Mouse (Mus musculus) frontal cortex, postnatal 36 days (tissue): ENCODE data around the gene Zkscan17.
"Not testable (repeated sequence)": the region's sequence is repeated elsewhere in the genome, so short reads cannot be mapped to it uniquely, and the experiment has no call there.

Experiments used
- DNase-seq, 2 experiments: peaks; one replicate each; pipeline ENCODE4 v3.0.0; 2022; ENCODE audit warnings: low spot score in 2 of 2

Gene Zkscan17

DNA sequence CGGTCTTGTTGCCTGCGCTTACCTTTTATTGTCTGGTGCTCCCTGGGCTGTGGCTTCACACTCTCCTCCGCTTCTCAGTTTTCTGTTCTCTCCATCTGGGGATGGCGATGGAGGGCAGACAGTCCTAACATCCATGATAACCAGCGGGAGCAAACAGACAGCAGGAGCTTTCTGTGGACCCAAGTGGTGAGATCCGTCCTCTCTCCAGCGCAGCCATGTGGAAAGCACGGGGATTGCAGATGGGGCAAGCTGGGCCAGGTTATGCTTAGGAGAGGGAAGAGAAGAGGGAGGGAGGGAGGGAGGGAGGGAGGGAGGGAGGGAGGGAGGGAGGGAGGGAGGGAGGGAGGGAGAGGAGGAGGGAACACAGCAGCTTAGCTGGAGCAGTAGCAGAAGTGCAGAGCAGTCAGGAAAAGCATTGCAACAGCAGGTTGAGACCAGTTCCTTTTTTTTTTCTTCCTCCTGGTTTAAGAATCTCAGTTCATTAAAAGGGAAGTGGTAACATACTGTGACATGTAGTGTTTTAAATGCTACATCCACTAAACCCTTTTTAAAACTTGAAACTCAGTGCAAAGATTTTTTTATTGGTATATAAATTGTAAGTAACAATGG lies at the start of gene Zkscan17:
Zkscan17 (minus strand) TSS at position 280 of the 609 bp plus-strand sequence.
- no peak for DNase-seq

DNA sequence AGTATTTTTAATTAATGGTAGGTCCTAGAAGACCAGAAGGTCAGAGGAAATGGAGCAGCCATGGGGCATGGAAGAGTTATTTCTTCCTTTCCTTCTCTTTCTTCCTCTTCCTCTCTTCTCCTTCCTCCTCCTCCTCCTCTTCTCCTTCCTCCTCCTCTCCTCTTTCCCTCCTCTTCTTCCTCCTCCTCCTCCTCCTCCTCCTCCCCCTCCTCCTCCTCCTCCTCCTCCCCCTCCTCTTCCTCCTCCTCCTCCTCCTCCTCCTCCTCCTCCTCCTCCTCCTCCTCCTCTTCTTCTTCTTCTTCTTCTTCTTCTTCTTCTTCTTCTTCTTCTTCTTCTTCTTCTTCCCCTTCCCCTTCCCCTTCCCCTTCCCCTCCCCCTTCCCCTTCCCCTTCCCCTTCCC lies 49.6 kb upstream of the Zkscan17 start, which contains the start of gene Olfr222:
Olfr222 (minus strand) TSS at position 101 of the 400 bp plus-strand sequence.
- not testable (repeated sequence) for DNase-seq

DNA sequence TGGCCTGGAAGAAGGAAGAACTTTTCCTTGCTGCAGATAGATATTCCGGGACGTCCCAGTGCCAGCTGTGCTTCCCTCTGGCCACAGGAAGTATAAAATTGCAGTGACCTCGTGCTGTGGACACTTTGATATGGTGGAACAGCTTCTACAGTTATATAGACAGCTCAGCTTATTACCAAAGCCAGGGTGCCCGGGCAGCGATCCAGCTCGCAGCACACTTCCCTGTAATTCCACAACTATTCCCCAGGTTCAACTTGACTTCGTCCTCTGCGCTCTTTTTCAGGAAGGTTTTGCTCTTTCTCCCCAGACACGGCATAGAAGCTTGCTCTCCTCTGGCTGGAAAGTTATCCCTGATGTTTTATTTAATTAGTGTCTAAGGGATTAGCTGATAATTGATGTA lies 49.2 kb upstream of the Zkscan17 start:
- DNase-seq, result no peak

DNA sequence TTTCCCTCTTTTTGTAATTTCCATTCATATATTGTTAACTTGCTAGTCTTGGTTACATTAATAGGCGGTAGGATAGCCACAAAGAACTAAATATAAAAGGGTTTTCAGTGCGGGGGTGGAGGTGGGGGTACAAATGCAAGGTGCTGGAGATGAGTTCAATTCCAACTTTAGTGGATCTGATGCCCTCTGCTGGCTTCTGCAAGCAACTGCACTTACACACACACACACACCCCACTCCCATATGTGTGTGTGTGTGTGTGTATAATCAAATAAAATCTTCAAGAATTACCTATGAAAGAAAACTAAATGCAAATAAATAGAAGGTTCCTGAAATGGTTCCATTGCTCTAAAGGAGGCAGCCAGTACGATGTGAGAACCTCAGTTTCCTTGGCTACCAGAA lies 42.8 kb upstream of the Zkscan17 start:
- no peak for DNase-seq

DNA sequence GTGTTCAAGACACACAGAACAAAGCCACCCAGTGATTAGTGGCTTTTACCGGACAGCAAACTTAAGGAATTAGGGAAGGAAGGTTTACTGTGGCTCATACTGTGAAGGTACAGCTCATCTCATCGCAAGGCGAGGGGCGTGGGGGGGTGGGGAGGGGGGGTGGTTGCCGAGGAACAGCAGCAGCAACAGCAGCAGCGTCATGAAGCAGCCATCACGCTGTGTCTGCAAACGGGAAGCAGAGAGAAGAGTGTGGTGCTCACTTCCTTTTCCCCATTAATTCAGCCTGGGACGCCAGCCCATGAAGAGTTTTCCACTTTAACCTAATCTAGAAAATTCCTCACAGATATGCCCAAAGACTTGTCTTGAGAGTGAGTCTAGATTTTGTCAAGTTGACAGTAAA lies 36.3 kb upstream of the Zkscan17 start:
- no peak for DNase-seq

DNA sequence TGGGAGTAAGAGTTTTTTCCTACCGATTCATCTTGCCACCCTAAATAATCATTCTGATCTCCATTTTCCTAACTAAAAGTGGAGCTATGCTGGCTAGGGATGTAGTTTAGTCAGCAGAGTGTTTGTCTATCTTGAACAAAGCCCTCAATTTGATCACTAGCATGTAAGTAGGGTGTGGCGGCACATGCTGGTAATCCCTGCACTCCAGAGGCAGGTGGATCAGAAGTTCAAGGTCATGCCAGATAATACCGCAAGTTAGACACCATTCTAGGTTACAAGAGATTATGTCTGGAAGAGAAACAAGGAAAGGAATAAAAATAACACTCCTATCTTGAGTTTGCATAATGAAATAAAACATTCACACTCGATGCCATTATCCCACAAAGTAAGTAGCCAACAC lies 35.8 kb upstream of the Zkscan17 start:
- DNase-seq, result no peak

DNA sequence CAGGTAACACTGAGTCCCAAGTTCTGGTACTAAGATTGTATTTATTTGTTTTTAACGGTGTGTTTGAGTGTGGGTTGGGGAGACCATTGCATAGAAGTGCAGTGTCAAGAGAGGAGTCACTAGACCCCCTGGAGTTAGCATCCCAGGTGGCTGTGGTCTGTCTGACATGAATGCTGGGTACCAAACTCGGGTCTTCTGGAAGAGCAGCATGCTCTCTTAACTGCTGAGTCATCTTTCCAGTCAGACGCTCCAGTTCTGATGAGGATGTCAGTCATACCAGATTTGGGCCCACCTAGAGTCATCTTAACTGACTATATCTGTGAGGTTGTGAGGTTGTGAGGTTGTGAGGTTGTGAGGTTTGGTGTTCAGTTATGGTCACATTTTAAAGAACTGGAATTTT lies 34.4 kb upstream of the Zkscan17 start:
- no peak for DNase-seq

DNA sequence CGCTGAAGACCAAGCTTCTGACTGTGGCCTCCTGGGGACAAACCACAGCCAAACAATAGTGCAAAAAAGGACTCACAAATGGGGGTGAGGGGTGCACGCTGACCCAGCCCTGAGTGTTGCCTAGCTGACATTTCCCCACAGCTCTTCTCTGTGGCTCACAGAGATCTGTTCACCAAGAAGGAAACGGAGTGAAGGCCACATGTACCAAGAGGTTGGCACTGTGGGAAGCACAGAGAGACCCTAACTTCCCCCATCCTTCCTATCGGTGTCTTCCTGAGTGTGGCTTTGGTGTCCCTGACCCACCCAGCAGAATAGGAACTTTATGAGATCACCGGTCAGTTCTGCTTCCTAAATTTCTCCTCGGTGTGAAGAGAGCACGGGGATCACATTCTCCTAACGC lies 28.0 kb upstream of the Zkscan17 start:
- no peak for DNase-seq

DNA sequence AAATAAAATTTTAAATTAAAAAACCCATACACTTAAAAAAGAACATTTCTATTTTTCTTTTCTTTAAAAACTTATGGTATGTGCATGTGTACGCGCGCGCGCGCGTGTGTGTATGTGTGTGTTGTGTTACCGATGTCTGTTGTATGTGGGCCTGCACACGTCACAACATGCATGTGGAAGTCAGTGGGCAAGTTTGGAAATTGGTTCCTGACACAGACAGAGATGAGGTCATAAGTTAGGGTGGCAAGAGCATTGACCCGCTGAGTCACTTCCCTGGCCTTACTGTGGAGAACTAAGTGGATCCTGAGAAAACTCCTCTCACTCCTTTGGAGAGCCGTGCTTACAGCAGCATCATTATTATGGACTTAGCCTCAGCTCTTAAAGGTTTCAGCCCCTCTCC lies 27.6 kb upstream of the Zkscan17 start:
- DNase-seq, result no peak

DNA sequence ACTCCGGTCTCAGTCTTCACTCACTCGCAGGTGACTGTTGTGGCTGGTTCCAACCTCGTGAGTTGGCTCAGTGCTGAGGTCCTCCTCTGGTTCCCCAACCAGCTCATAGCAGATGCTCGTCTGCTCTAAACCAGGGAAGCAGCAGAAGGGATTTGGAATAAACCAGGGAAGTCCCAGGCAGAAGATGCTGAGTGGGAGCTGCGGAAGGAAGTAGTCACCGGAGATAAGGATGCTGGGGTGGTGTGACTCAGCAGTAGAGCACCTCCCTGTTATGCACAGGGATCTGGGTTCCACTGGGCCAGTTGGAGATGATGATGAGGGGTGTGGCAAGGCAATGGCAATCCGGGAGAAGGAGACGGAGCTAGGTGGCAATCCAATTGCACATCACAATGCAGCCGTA lies 17.5 kb upstream of the Zkscan17 start:
- DNase-seq, result peak; percentile 18 to 29

DNA sequence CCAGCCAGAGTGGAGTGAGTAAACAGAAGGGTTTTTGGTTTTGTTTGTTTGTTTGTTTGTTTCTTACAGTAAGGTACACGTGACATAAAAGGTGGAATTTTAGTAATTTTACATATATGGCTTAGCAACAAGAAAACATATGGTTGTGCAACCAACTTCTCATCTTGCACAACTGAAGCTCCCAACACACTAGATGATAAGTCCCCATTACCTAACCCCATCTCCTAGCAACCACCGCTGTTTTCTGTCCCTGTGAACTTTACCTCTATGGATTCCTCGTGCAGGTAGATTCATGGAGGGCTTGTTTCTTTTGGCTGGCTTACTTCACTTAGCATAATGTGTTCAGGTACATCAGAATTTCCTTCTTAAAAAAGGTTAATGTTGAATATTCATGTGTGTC lies 16.8 kb upstream of the Zkscan17 start:
- DNase-seq, result no peak

DNA sequence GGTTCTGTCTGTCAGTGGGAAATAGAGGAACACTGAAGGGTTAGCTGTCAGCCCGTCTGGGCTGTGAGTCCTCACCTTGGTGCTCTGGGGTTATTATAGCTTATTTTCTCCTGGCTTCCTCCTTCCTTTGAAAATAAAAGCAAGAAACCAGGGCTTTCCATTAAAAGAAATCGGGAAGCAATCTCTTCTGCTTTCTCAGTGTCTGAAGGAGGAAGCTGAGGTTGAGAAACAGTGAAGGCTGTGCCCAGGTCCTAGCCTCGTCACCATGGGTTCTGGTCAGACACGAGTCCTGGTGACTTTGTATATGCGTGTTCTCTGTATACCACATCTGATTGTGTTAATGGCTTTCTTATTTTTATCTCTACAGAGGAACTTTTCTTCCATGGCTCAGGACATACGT lies 15.9 kb upstream of the Zkscan17 start:
- no peak for DNase-seq

DNA sequence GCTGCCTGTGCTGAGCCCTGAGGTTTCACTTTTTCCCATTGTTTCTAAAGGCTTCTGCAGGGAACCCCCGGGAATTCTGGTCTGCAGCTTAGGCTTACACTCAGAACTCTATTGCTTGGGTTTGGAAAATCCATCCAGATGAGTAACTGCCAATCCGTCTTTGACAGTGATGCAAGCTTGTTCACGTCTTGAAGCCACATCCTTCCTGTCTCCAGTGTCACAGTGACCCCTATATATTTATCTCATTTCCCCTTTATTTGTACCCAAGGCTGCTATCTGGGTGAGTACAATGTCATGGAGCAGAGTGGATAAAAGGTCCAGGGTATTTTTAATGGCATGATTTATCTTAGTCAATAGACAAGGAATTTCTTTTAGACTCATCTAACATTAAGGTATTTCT lies 14.8 kb upstream of the Zkscan17 start, which contains the start of gene Nlrp3:
Nlrp3 (plus strand) TSS at position 245 of the 400 bp plus-strand sequence.
- DNase-seq, result no peak

DNA sequence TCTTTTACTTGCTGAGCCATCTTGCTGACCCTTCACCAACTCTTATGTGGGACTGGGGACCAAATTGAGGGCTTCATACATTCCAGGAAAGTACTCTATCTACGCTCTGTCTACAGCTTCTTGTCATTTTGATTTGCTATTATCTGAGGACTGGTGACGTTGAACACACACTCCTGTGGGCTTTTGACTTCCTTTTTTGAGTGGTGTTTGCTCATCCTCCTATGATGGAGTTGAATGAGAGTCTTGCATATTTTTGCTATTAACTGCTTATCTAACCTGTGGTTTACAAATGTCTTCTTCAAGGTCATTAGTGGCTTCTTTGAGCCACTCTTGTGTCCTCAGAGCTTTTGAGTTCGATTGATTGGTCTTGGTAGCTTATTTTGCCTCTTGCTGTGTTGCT lies 13.6 kb upstream of the Zkscan17 start:
- DNase-seq, result no peak

DNA sequence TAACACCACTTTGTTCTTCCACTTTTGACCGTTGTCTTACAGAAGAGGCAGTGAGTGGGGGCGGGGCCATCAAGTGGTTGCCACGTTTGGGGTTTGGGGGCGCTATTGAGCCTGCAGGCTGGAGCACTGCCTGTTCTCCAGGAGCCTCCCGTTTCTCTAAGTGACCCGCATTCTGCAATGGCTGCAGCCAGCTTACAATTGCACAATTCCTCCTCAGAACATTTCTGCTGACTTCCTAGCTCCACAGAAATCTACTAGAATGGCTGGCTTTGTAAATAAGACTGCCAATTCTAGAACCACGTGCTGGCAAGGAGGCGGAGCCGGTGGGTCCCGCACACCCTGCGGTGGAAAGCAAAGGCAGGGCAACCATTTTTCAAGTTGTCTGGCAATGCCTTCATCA lies 11.8 kb upstream of the Zkscan17 start:
- DNase-seq, result peak; percentile 28 to 36

DNA sequence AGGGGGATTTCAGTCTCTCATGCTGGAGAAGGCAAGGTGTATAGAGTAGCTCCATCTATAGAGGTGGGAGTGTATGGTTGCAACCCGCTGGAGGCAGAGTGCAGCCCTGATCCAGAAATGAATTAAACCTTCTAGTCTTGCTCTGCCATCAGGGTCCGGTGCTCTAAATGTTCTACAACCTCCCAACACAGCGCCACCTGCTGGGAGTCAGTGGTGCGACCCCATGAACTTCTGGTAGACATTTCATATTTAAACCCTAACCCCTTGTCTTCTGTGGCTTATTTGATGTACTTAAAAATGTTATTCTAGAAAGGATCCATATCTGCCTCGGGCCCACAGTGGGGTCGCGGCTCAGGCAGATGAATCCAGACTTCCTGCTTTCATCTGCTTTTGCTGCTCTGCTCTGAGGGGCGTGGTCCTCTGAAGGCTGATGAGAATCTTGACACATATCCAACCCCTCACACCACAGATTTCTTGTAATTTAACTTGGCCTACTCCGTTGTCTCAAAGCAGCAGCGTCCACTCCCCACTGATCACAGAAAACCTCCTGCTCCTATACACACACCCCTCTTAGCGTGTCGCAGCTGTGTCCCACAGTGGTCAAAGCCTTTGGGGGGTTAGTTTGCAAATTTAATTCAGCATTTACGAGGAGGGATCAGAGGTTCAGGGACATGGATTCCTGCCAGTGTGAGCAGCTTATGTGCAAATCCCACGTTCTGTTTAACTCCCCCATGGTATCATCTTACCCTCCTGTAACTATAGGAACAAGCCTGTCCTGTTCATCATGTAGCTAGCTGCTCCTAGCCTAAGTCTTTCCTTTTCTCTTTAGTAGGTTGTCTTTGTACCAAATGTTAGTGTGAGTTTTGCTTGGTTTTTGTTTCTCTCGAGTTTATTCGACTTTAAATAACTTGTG lies 10.9 kb upstream of the Zkscan17 start:
- DNase-seq, result no peak

DNA sequence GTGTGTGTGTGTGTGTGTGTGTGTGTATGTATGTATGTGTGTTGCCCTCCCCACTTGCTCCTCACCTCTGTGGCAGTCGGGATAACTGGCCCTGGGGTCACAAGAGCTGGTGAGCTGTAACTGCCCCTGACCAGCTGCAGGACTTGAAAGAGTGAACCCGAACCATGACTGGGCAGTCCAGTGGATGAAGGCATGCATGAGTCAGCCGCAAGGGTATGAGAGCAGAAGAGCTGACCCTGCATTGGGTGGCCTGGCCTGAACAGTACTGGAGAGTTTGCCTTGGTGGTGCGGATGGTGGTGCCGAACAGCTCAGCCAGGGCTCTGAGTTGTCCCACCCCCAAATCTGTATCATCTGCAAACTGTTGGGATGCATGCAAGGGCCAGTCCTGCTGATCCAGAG lies 5.0 kb upstream of the Zkscan17 start:
- no peak for DNase-seq

DNA sequence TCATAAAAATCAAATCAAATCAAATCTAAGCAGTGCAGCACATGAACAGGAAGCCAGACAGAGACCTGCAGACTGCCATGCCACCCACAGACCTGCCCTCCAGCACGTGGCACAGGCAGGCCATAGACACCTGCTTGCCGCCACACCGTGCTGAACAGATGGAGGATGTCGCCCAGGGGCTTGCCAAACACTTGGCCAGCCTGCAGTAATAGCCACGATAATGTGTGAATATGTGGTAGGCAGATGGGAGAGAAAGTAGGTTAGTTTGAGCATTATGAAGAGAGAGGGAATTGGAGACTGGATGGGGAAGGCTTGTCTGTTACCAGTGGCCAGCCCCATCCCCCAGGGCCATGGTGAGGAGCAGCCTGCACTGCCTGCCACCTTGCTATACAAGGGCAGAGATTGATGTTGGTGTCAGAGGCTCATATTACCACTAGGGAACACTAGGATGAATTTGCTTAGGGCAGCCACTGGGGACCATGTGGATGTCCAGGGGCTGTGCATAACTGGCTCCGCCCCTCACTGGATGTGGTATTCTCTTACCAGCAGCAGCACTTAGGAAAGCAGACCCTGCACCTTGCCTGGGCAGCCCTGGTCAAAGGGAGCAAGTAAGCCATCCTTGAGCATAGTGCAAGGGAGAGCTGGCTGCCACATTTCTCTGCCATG lies 4.5 kb upstream of the Zkscan17 start:
- peak; percentile 34 to 62 for DNase-seq

DNA sequence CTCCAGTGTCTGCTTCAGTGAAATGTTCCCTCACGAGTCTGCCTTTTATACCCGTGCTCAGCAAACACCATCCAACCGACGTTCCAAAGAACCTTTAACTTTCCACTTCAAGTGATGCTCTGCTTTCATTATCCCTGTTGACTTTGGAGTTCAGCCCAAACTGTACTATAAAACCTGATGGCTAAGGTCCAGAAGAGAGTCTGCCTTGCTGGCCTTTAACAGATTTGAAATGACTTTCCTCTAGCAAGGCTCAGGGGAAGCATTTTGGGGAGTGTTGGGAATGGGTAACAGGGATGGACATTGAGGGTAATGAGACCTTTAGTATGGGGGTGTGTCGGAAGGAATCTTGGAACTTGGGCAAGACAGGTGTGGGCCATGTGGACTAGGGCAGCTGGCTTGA lies 3.7 kb upstream of the Zkscan17 start:
- DNase-seq, result no peak

DNA sequence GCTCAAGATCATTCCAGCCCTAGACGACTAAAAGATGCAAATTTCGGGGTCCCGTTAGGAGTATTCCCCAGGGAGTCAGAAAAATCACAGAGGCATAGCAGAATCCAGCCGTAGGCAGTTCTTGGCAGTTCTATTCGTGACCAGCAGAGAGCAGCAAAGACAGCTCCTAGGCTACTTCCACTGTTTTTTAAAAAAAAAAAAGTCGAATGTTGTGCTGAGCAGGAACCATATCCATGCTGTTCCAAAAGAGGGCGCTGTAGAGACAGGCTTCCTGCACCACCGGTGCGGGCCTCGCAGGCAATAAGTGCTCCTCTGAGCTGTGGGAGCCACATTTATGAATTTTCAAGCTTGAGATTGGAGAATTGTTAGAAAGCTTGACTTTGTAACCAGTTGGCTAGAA lies 1.3 kb downstream of the Zkscan17 start:
- peak; percentile 68 to 91 for DNase-seq

DNA sequence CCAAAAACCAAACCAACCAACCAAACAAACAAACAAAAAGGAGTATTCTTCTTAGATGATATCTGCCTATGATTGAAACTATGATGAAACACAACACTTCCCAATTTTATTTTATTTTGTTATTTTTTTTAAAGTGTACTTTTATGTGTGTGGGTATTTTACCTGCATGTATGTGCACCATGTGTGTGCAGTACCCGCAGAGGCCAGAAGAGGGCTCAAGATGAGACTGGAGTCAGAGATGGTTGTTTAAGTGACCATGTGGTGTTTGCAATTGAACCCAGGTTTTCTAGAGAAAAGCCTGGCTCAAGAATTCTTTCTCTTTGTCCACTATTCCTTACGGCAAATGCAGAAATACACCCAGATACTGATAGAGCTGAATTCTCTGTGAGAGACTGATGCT lies 2.4 kb downstream of the Zkscan17 start:
- no peak for DNase-seq

DNA sequence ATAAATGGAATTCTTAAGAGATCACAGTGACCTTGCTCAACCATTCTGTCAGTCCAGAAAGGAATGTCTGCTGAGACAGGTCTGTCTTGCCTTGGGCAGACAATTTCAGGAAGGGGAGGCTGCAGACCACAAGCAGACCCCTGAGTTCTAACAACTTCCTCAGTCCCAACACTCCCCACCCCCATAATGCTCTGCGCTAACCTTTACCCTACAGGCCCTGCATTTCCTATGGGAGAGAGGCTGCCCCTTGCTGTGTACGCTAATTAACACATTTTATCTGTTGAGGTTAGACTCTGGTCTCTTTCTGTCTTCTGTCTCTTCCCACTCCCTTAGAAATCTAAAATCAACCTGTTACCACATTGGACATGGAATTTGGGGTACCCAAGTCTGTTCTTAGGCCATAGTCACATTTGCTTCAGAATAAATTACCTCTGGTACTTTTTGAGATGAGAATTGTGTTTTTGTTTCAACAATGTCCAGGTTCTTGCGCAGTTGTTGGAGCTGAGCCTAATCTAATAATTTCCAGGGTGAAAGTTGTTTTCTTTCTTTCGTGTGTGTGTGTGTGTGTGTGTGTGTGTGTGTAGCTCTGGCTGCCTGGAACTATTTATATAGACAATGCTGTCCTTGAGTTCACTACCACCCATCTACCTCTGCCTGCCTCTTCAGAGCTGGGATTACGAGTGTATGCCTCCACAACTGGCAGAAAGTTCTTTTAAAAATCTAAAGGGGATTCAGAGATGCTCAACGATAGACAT lies 6.6 kb downstream of the Zkscan17 start:
- no peak for DNase-seq
